Mouse (Mus musculus): ENCODE results near the gene Klc4. TPM values are rescaled to one million over a fixed set of nuclear protein-coding genes. Genes with fewer than 3 reads are reported as not detected.

The Klc4 gene
- polyA plus RNA-seq, 1 experiment from 2014 or later, result 42.4 TPM

GRCm38 (mm10) chr17:46678416-46678815 lies 32.6 kb upstream of the Klc4 start, which contains the start of gene Mea1:
TSS of gene Mea1 (plus strand) at chr17:46678793.
- H3K36me3 ChIP-seq, result peaks cover 47% of the 10 kb centered on the region
- H3K9me3 ChIP-seq (replicated peaks), result no peaks in the 10 kb centered on the region
- H3K27me3 ChIP-seq, result no peaks in the 10 kb centered on the region
- ATAC-seq (replicated peaks; ENCODE audit: low FRiP score), result no peak
- peak within 1 kb of the TSS; percentile 95 for H3K4me3 ChIP-seq (replicated peaks)
- H3K4me2 ChIP-seq, result peak within 1 kb of the TSS; percentile 89
- WGBS, result 68% methylated on average over 8 of the region's 9 CpGs
- peak within 1 kb of the TSS; percentile 86 for H3K9ac ChIP-seq
- H3K4me1 ChIP-seq, result peaks cover 48% of the 10 kb centered on the region
- peak within 1 kb of the TSS; percentile 97 for H3K27ac ChIP-seq

GRCm38 (mm10) chr17:46674530-46675283 lies 28.9 kb upstream of the Klc4 start:
- Histone ChIP-seq H3K4me3 (replicated peaks) (peak overlapping the region; percentile 85), H3K4me2 (peak overlapping the region; percentile 61), H3K27ac (peak overlapping the region; percentile 93), H3K36me3 (peaks cover 65% of the 10 kb centered on the region), H3K9ac (peak overlapping the region; percentile 76), H3K9me3 (replicated peaks) (no peaks in the 10 kb centered on the region), H3K27me3 (no peaks in the 10 kb centered on the region), H3K4me1 (peaks cover 45% of the 10 kb centered on the region)
- WGBS, result 20% methylated on average over 15 of the region's 15 CpGs
- ATAC-seq (replicated peaks; ENCODE audit: low FRiP score), result peak; percentile 60

GRCm38 (mm10) chr17:46673850-46674529 lies 28.2 kb upstream of the Klc4 start, which contains the start of gene Rrp36:
TSS of gene Rrp36 (minus strand) at chr17:46674352.
- peak within 1 kb of the TSS; percentile 76 for H3K9ac ChIP-seq
- peak within 1 kb of the TSS; percentile 93 for H3K27ac ChIP-seq
- H3K4me3 ChIP-seq (replicated peaks), result peak within 1 kb of the TSS; percentile 85
- WGBS, result under 1% methylated on average over 43 of the region's 43 CpGs
- no peaks in the 10 kb centered on the region for H3K9me3 ChIP-seq (replicated peaks)
- ATAC-seq (replicated peaks; ENCODE audit: low FRiP score), result peak; percentile 93
- peaks cover 72% of the 10 kb centered on the region for H3K36me3 ChIP-seq
- no peaks in the 10 kb centered on the region for H3K27me3 ChIP-seq
- H3K4me2 ChIP-seq, result peak within 1 kb of the TSS; percentile 61
- peaks cover 38% of the 10 kb centered on the region for H3K4me1 ChIP-seq

GRCm38 (mm10) chr17:46669911-46670310 lies 24.1 kb upstream of the Klc4 start:
- no peak overlapping the region for H3K9ac ChIP-seq
- H3K9me3 ChIP-seq (replicated peaks), result no peaks in the 10 kb centered on the region
- H3K27ac ChIP-seq, result no peak overlapping the region
- no peak overlapping the region for H3K4me3 ChIP-seq (replicated peaks)
- ATAC-seq (replicated peaks; ENCODE audit: low FRiP score), result no peak
- H3K4me2 ChIP-seq, result no peak overlapping the region
- peaks cover 19% of the 10 kb centered on the region for H3K4me1 ChIP-seq
- 96% methylated on average over 10 of the region's 10 CpGs for WGBS
- H3K27me3 ChIP-seq, result no peaks in the 10 kb centered on the region
- peaks cover 76% of the 10 kb centered on the region for H3K36me3 ChIP-seq

GRCm38 (mm10) chr17:46667712-46668111 lies 21.9 kb upstream of the Klc4 start:
- 88% methylated on average over 16 of the region's 16 CpGs for WGBS
- Histone ChIP-seq H3K9ac (no peak overlapping the region), H3K36me3 (peaks cover 93% of the 10 kb centered on the region), H3K4me3 (replicated peaks) (no peak overlapping the region), H3K9me3 (replicated peaks) (no peaks in the 10 kb centered on the region), H3K4me1 (peaks cover 3% of the 10 kb centered on the region; the same call in 1 of the 2 replicates), H3K4me2 (no peak overlapping the region), H3K27me3 (no peaks in the 10 kb centered on the region), H3K27ac (no peak overlapping the region)
- ATAC-seq (replicated peaks; ENCODE audit: low FRiP score), result no peak

GRCm38 (mm10) chr17:46662730-46663129 lies 16.9 kb upstream of the Klc4 start:
- Histone ChIP-seq H3K9ac (no peak overlapping the region), H3K4me2 (no peak overlapping the region), H3K27ac (no peak overlapping the region), H3K27me3 (no peaks in the 10 kb centered on the region), H3K36me3 (peaks cover 98% of the 10 kb centered on the region), H3K4me1 (no peaks in the 10 kb centered on the region), H3K4me3 (replicated peaks) (no peak overlapping the region), H3K9me3 (replicated peaks) (no peaks in the 10 kb centered on the region)
- no peak for ATAC-seq (replicated peaks; ENCODE audit: low FRiP score)
- 74% methylated on average over 5 of the region's 5 CpGs for WGBS

GRCm38 (mm10) chr17:46661981-46662380 lies 16.2 kb upstream of the Klc4 start:
- Histone ChIP-seq H3K9me3 (replicated peaks) (no peaks in the 10 kb centered on the region), H3K4me3 (replicated peaks) (no peak overlapping the region), H3K9ac (no peak overlapping the region), H3K27me3 (no peaks in the 10 kb centered on the region), H3K4me1 (peaks cover under 1% of the 10 kb centered on the region; the same call in 1 of the 2 replicates), H3K36me3 (peaks cover 99% of the 10 kb centered on the region), H3K27ac (no peak overlapping the region), H3K4me2 (no peak overlapping the region)
- ATAC-seq (replicated peaks; ENCODE audit: low FRiP score), result no peak
- WGBS, result 80% methylated on average over 12 of the region's 12 CpGs

- WGBS, result 95% methylated on average over 9 of the region's 9 CpGs
- Histone ChIP-seq H3K4me3 (replicated peaks) (no peak overlapping the region), H3K4me1 (peaks cover 6% of the 10 kb centered on the region), H3K9me3 (replicated peaks) (no peaks in the 10 kb centered on the region), H3K27me3 (no peaks in the 10 kb centered on the region), H3K36me3 (peaks cover 99% of the 10 kb centered on the region), H3K4me2 (no peak overlapping the region), H3K27ac (no peak overlapping the region), H3K9ac (no peak overlapping the region)
- no peak for ATAC-seq (replicated peaks; ENCODE audit: low FRiP score)
Measured at GRCm38 (mm10) chr17:46661351-46661750, 15.5 kb upstream of the Klc4 start.

GRCm38 (mm10) chr17:46656054-46656453 lies 10.2 kb upstream of the Klc4 start:
- WGBS, result 60% methylated on average over 6 of the region's 6 CpGs
- no peak for ATAC-seq (replicated peaks; ENCODE audit: low FRiP score)
- Histone ChIP-seq H3K4me2 (no peak overlapping the region), H3K9me3 (replicated peaks) (no peaks in the 10 kb centered on the region), H3K9ac (no peak overlapping the region), H3K4me3 (replicated peaks) (no peak overlapping the region), H3K27me3 (no peaks in the 10 kb centered on the region), H3K4me1 (peaks cover 41% of the 10 kb centered on the region), H3K36me3 (peaks cover 84% of the 10 kb centered on the region), H3K27ac (peak overlapping the region; percentile 60)

- Histone ChIP-seq H3K27me3 (no peaks in the 10 kb centered on the region), H3K9me3 (replicated peaks) (no peaks in the 10 kb centered on the region), H3K4me3 (replicated peaks) (peak overlapping the region; percentile 74), H3K4me1 (peaks cover 56% of the 10 kb centered on the region), H3K9ac (peak overlapping the region; percentile 80), H3K4me2 (peak overlapping the region; percentile 80), H3K27ac (peak overlapping the region; percentile 98; the same call in 1 of the 2 replicates), H3K36me3 (peaks cover 55% of the 10 kb centered on the region)
- 57% methylated on average over 20 of the region's 20 CpGs for WGBS
- no peak for ATAC-seq (replicated peaks; ENCODE audit: low FRiP score)
Measured at GRCm38 (mm10) chr17:46651755-46652547, 6.1 kb upstream of the Klc4 start.

GRCm38 (mm10) chr17:46651292-46651691 lies 5.5 kb upstream of the Klc4 start:
- peak overlapping the region; percentile 80 for H3K9ac ChIP-seq
- H3K27me3 ChIP-seq, result no peaks in the 10 kb centered on the region
- H3K4me1 ChIP-seq, result peaks cover 55% of the 10 kb centered on the region
- WGBS, result 63% methylated on average over 17 of the region's 17 CpGs
- H3K9me3 ChIP-seq (replicated peaks), result no peaks in the 10 kb centered on the region
- peak overlapping the region; percentile 98 for H3K27ac ChIP-seq
- peak overlapping the region; percentile 80 for H3K4me2 ChIP-seq
- peak overlapping the region; percentile 74 for H3K4me3 ChIP-seq (replicated peaks)
- no peak for ATAC-seq (replicated peaks; ENCODE audit: low FRiP score)
- peaks cover 49% of the 10 kb centered on the region for H3K36me3 ChIP-seq

All from kidney, embryonic 15.5 days (tissue).